Comparison of ENCODE assay signal across 20 mouse cellular contexts in the genomic region with DNA sequence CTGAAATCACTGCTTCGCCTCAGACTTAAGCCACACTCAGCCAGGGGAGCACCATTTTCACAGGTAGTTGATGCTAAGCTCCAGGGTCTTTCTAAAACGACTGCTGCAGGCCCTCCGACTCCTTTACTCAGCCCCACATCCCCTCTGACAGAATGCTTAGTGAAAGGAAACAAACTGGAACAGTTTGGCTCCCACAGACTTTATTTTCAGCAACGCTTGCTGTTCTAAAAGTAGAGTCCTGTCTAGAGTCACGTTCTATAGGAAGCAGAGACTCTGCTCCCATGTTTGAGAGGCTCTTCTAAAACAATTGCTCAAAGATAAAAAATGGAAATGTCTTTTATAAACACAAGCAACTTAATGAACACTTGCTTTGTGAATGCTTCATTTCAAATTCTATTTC. TPM values are rescaled to one million over a fixed set of nuclear protein-coding genes. Genes with fewer than 3 reads are reported as not detected.
"Had no signal": no experiment of that assay in that cellular context is flagged by ENCODE, and none has a peak within 500 bp of the region (broad histone marks: within the 10 kb centered on the region; RNA-seq: fewer than 3 reads in every experiment).

No protein-coding gene starts in this region.

- H3K27me3 ChIP-seq: midbrain, embryonic 12.5 days; neural tube, embryonic 13.5 days; neural tube, embryonic 15.5 days had no signal

- H3K27ac ChIP-seq: midbrain, embryonic 10.5 days; midbrain, embryonic 12.5 days; neural tube, embryonic 13.5 days; neural tube, embryonic 15.5 days had no signal

- ATAC-seq: midbrain, embryonic 16.5 days had no signal

- H3K9ac ChIP-seq: lung, embryonic 14.5 days; midbrain, embryonic 12.5 days; neural tube, embryonic 13.5 days; neural tube, embryonic 15.5 days had no signal

- H3K9me3 ChIP-seq: midbrain, embryonic 10.5 days; midbrain, embryonic 12.5 days; neural tube, embryonic 13.5 days; neural tube, embryonic 15.5 days had no signal

- DNase-seq: lung, adult 18-20 months; lung, embryonic 14.5 days; lung, postnatal 10 days; lung, postnatal 4 days; midbrain, embryonic 14.5 days; retina, postnatal 1 day; right cerebral cortex, postnatal 25 days; right cerebral cortex, postnatal 4 days; spleen, adult 18-20 months; thymus, adult 2 months; thymus, postnatal 25 days; thymus, postnatal 4 days had no signal

- H3K4me3 ChIP-seq: midbrain, embryonic 10.5 days; midbrain, embryonic 12.5 days; myocyte; neural tube, embryonic 13.5 days; neural tube, embryonic 15.5 days had no signal

- H3K4me2 ChIP-seq: lung, embryonic 14.5 days; midbrain, embryonic 12.5 days; neural tube, embryonic 13.5 days; neural tube, embryonic 15.5 days had no signal

- H3K4me1 ChIP-seq: midbrain, embryonic 12.5 days; neural tube, embryonic 13.5 days; neural tube, embryonic 15.5 days had no signal

RNA-seq across cellular contexts. Expression of gene C130074G19Rik, which starts 37.0 kb away (rescaled TPM):
- total RNA-seq: megakaryocyte, adult 5-6 weeks; megakaryocyte-erythroid progenitor cell, adult 5-6 weeks had no signal
